Mouse (Mus musculus) embryonic stem cell, embryonic (primary cell): ENCODE measurements around the gene Ehmt2.

Experiments
- CTCF ChIA-PET, 4 experiments: fragments of 300-600 bp in 2 of 4; fragments of 350-600 bp in 2 of 4; sonication (Branson Sonifier 250); formaldehyde crosslinking; loops; one replicate each; lab custom pipeline; 2022; ENCODE audit warnings: inconsistent platforms in 2 of 4; lab: Charles Lee
- POLR2A ChIA-PET, 4 experiments: fragments of 300-600 bp in 2 of 4; fragments of 350-600 bp in 2 of 4; sonication (Branson Sonifier 250); formaldehyde crosslinking; loops; one replicate each; lab custom pipeline; 2022; ENCODE audit warnings: antibody characterized with exemption in 4 of 4, inconsistent platforms in 1 of 4; lab: Charles Lee

Ehmt2 gene

GRCm38 (mm10) chr17:34899053-34899889 is 1.0 kb downstream of the Ehmt2 start:
- ChIA-PET POLR2A (interaction anchor here in 3 of 4 experiments (0.6 to 8.4 kb wide), 17 partner anchors 10 to 780 kb away, joined by 3 to 93 read pairs (median 4); partner anchors contain the start of genes Gm20547 (in 1 of the 3), H2-DMa (in 1 of the 3), Lsm2 (in 1 of the 3) and Neu1 (in 1 of the 3)), CTCF (interaction anchor here in 2 of 4 experiments (0.6 to 1.6 kb wide), 5 partner anchors 10 to 189 kb away, joined by 3 to 5 read pairs (median 4); partner anchors contain the start of gene Neu1 (in 1 of the 2))

GRCm38 (mm10) chr17:34899890-34900243 is 1.6 kb downstream of the Ehmt2 start:
- ChIA-PET CTCF (interaction anchor here in 2 of 4 experiments (0.6 kb wide), 2 partner anchors 39 to 43 kb away, joined by 5 to 6 read pairs; no protein-coding TSS in a partner anchor), POLR2A (interaction anchor here in 3 of 4 experiments (0.6 to 8.4 kb wide), 13 partner anchors 9 to 1511 kb away, joined by 3 to 93 read pairs (median 4); partner anchors contain the start of genes Gm20547 (in 1 of the 3), H2-DMa (in 1 of the 3), Lsm2 (in 1 of the 3) and Neu1 (in 1 of the 3))

GRCm38 (mm10) chr17:34900826-34901225 is 2.6 kb downstream of the Ehmt2 start:
- ChIA-PET CTCF (interaction anchor here in 2 of 4 experiments (0.6 to 1.5 kb wide), 3 partner anchors 9 to 86 kb away, joined by 3 to 5 read pairs (median 5); no protein-coding TSS in a partner anchor), POLR2A (interaction anchor here in 3 of 4 experiments (0.8 to 8.4 kb wide), 5 partner anchors 8 to 52 kb away, joined by 3 to 93 read pairs (median 3); partner anchors contain the start of gene Gm20547 (in 1 of the 3))

GRCm38 (mm10) chr17:34901948-34902347 is 3.7 kb downstream of the Ehmt2 start:
- ChIA-PET POLR2A (interaction anchor here in 3 of 4 experiments (0.5 to 6.2 kb wide), 9 partner anchors 8 to 923 kb away, joined by 3 to 67 read pairs (median 3); partner anchors contain the start of gene Slc44a4 (in 1 of the 3)), CTCF (interaction anchor here in 3 of 4 experiments (0.6 to 2.5 kb wide), 9 partner anchors 8 to 91 kb away, joined by 3 to 16 read pairs (median 5); partner anchors contain the start of gene Gm20547 (in 1 of the 3))

- POLR2A ChIA-PET = interaction anchor here in 2 of 4 experiments (0.6 to 6.2 kb wide), 16 partner anchors 8 to 61 kb away, joined by 3 to 67 read pairs (median 4); partner anchors contain the start of genes Gm20547 (in 1 of the 2), Neu1 (in 1 of the 2) and Slc44a4 (in 1 of the 2)
- CTCF ChIA-PET = interaction anchor here in 3 of 4 experiments (0.5 to 2.5 kb wide), 10 partner anchors 9 to 1912 kb away, joined by 3 to 16 read pairs (median 8); partner anchors contain the start of genes Dxo (in 1 of the 3) and Stk19 (in 1 of the 3)
These were observed 4.6 kb downstream of the Ehmt2 start for GRCm38 (mm10) chr17:34902895-34903294.

GRCm38 (mm10) chr17:34910982-34911381 is 12.7 kb downstream of the Ehmt2 start:
- ChIA-PET POLR2A (interaction anchor here in 3 of 4 experiments (0.6 to 9.6 kb wide), 22 partner anchors 7 to 959 kb away, joined by 3 to 93 read pairs (median 4); partner anchors contain the start of genes C2 (in 3 of the 3), Ehmt2 (in 3 of the 3), Agpat1 (in 1 of the 3) and Pbx2 (in 1 of the 3)), CTCF (interaction anchor here (0.5 to 3.7 kb wide), 35 partner anchors 8 to 320 kb away, joined by 3 to 34 read pairs (median 6); partner anchors contain the start of genes C2 (in 2 of the 4), Ehmt2 (in 2 of the 4), Neu1 (in 2 of the 4) and Skiv2l (in 1 of the 4))

GRCm38 (mm10) chr17:34911945-34912351 is 13.7 kb downstream of the Ehmt2 start:
- POLR2A ChIA-PET = interaction anchor here (0.5 to 9.6 kb wide), 26 partner anchors 8 to 330 kb away, joined by 3 to 93 read pairs (median 7); partner anchors contain the start of genes C2 (in 3 of the 4), Ehmt2 (in 3 of the 4), Agpat1 (in 1 of the 4) and Ddx39b (in 1 of the 4)
- CTCF ChIA-PET = interaction anchor here (0.5 to 3.7 kb wide), 64 partner anchors 9 to 923 kb away, joined by 3 to 34 read pairs (median 5); partner anchors contain the start of genes Neu1 (in 3 of the 4), C2 (in 2 of the 4), Ehmt2 (in 2 of the 4) and Skiv2l (in 2 of the 4)

- ChIA-PET CTCF (interaction anchor here in 3 of 4 experiments (0.5 to 2.3 kb wide), 9 partner anchors 8 to 328 kb away, joined by 3 to 7 read pairs (median 4); no protein-coding TSS in a partner anchor), POLR2A (interaction anchor here in 3 of 4 experiments (0.5 to 9.6 kb wide), 17 partner anchors 10 to 952 kb away, joined by 3 to 93 read pairs (median 5); partner anchors contain the start of genes C2 (in 1 of the 3), Ehmt2 (in 1 of the 3), Neu1 (in 1 of the 3) and Skiv2l (in 1 of the 3))
These were observed 15.8 kb downstream of the Ehmt2 start, which contains the start of gene Slc44a4 for GRCm38 (mm10) chr17:34913930-34914665. Gene Slc44a4, plus strand, starts transcription at chr17:34914466.

- POLR2A ChIA-PET = interaction anchor here in 3 of 4 experiments (0.5 to 8.3 kb wide), 16 partner anchors 9 to 797 kb away, joined by 3 to 67 read pairs (median 4); partner anchors contain the start of genes C2 (in 1 of the 3) and Neu1 (in 1 of the 3)
- CTCF ChIA-PET = interaction anchor here in 3 of 4 experiments (0.6 to 2.3 kb wide), 8 partner anchors 9 to 251 kb away, joined by 3 to 9 read pairs (median 6); no protein-coding TSS in a partner anchor
These were observed 17.2 kb downstream of the Ehmt2 start for GRCm38 (mm10) chr17:34915410-34915831.

GRCm38 (mm10) chr17:34916316-34916715 is 18.0 kb downstream of the Ehmt2 start:
- POLR2A ChIA-PET = interaction anchor here in 3 of 4 experiments (0.6 to 8.3 kb wide), 13 partner anchors 8 to 336 kb away, joined by 3 to 67 read pairs (median 6); no protein-coding TSS in a partner anchor
- CTCF ChIA-PET = interaction anchor here in 2 of 4 experiments (0.7 to 1.2 kb wide), 8 partner anchors 8 to 252 kb away, joined by 3 to 6 read pairs (median 4); partner anchors contain the start of gene Ddah2 (in 1 of the 2)

- CTCF ChIA-PET = interaction anchor here in 1 of 4 experiments (0.6 to 2.5 kb wide), 3 partner anchors 13 to 37 kb away, joined by 3 to 9 read pairs (median 4); partner anchors contain the start of genes C2, Ehmt2 and Neu1
- POLR2A ChIA-PET = interaction anchor here (0.5 to 8.3 kb wide), 30 partner anchors 7 to 142 kb away, joined by 3 to 67 read pairs (median 4); partner anchors contain the start of genes C2 (in 1 of the 4), Ddah2 (in 1 of the 4), Ehmt2 (in 1 of the 4) and Gm20547 (in 1 of the 4)
These were observed 18.9 kb downstream of the Ehmt2 start for GRCm38 (mm10) chr17:34917188-34917587.

- POLR2A ChIA-PET = interaction anchor here (0.6 to 4.0 kb wide), 11 partner anchors 10 to 61 kb away, joined by 3 to 43 read pairs (median 3); partner anchors contain the start of gene Slc44a4 (in 1 of the 4)
- CTCF ChIA-PET = interaction anchor here in 3 of 4 experiments (0.6 to 4.5 kb wide), 14 partner anchors 8 to 312 kb away, joined by 3 to 34 read pairs (median 4); partner anchors contain the start of genes Neu1 (in 1 of the 3) and Nfkbil1 (in 1 of the 3)
These were observed 24.7 kb downstream of the Ehmt2 start for GRCm38 (mm10) chr17:34922939-34923338.

- ChIA-PET POLR2A (interaction anchor here in 3 of 4 experiments (0.7 to 4.0 kb wide), 16 partner anchors 8 to 321 kb away, joined by 3 to 43 read pairs (median 5); partner anchors contain the start of gene Slc44a4 (in 1 of the 3)), CTCF (interaction anchor here (0.6 to 4.5 kb wide), 14 partner anchors 9 to 311 kb away, joined by 3 to 34 read pairs (median 4); partner anchors contain the start of genes Ehmt2 (in 1 of the 4), Nfkbil1 (in 1 of the 4) and Slc44a4 (in 1 of the 4))
These were observed 26.0 kb downstream of the Ehmt2 start for GRCm38 (mm10) chr17:34924258-34924657.

- POLR2A ChIA-PET = interaction anchor here (0.7 to 3.2 kb wide), 24 partner anchors 8 to 158 kb away, joined by 3 to 78 read pairs (median 6); partner anchors contain the start of gene Slc44a4 (in 1 of the 4)
- CTCF ChIA-PET = interaction anchor here in 3 of 4 experiments (0.6 to 1.6 kb wide), 12 partner anchors 8 to 241 kb away, joined by 3 to 14 read pairs (median 3); no protein-coding TSS in a partner anchor
These were observed 29.2 kb downstream of the Ehmt2 start for GRCm38 (mm10) chr17:34927306-34928019.
